Mouse (Mus musculus): Measurements from ENCODE around the gene Adam1b. TPM values are rescaled to one million over a fixed set of nuclear protein-coding genes. Genes with fewer than 3 reads are reported as not detected.

Gene Adam1b
- not detected for total RNA-seq (2023)

GRCm38 (mm10) chr5:121503231-121503630 lies at the start of gene Adam1b:
Gene Adam1b, minus strand, starts transcription at chr5:121503435.

DNA sequence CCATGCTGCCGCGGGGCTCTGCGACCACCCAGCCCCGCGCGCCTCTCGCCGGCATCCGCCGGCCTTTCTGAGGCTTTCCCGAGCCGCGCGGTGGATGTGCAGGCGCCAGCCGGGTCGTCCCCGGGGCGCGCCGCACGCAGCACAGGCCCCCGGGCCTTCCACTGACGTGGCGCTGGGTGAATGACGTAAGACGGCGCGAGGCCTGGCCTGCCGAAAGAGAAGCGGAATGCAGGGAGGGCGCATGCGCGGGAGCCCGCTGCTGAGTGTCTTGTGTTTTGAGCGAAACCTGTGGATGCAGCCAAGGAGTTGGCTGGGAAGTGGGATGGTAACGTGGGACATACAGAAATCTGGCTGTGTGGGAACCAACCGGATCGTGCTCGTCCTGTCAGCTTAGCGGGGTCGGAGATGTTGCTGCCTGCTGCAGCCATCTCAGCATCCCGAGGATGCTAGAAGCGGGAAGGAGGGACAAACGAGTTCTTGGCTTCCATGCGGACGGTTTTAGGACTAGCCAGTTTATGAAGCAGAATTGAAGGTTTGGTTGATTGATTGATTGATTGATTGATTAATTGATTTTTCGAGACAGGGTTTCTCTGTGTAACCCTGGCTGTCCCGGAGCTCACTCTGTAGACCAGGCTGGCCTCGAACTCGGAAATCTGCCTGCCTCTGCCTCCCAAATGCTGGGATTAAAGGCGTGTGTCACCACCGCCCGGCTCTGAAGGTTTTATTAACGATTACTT lies 42.7 kb upstream of the Adam1b start, which contains the start of gene Mapkapk5:
TSS of gene Mapkapk5 (minus strand) at position 113 of the 737 bp plus-strand sequence.

DNA sequence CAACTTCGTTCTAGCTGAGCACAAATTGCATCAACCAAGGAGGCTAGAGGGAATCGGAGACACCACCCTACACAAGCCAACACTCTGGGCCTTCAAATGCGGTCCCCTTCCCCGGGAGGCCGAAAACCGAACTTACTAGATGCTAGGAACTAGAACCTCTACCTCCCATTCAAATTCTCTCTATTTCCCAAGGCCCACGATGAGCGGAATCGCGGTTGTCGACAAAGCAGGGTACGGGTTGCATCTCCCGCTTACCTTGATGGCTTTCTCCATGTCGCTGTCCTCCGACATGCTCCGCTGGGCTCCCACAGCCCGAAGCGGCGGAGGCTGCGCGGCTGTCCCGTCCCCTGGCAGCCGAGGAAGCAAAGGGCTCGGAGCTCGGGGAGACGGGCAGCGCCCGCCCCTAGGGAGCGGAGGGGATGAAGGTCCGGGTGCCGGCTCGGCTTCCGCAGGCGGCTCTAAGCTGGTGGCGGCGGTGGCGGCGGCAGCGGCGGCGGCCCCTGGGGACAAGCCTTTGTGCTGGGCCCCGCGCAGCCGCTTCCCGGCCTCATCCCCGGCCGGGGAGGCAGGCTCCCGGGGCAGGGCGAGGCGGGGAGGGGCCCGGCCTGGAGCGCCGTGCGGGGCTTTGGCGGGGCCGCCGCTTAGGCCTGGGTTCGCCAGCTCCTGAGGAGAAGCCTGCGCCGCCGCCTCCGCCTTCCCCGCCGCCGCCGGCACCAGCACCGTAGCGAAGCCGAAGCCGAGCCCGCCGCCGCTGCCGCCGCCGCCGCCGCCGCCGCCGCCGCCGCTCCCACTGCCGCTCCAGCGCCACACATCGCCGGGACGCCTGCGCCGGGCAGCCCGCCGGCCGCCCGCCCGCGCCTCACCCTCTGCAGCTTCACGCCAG lies 41.9 kb upstream of the Adam1b start, which contains the start of the genes Adam1a and Gm42878:
TSS of gene Adam1a (minus strand) at position 573 of the 883 bp plus-strand sequence.
TSS of gene Gm42878 (minus strand) at position 573 of the 883 bp plus-strand sequence.

GRCm38 (mm10) chr5:121452026-121452869 lies 51.0 kb downstream of the Adam1b start, which contains the start of gene Erp29:
Gene Erp29, minus strand, starts transcription at chr5:121452506.

GRCm38 (mm10) chr5:121451644-121452025 lies 51.6 kb downstream of the Adam1b start, which contains the start of gene Tmem116:
Gene Tmem116, plus strand, starts transcription at chr5:121451893.

Other genes with a start within 250 kb of the Adam1b start
- 39.3 TPM for gene Trafd1, start 117.8 kb downstream of the Adam1b start, total RNA-seq (2023)
- 42.7 TPM for gene Naa25, start 105.5 kb downstream of the Adam1b start, total RNA-seq (2023)
- 0.92 TPM for gene Tmem116, start 51.5 kb downstream of the Adam1b start, total RNA-seq (2023)
- gene Erp29, start 50.9 kb downstream of the Adam1b start, total RNA-seq (2023): 69.0 TPM
- 10.7 TPM for gene Adam1a, start 42.0 kb upstream of the Adam1b start, total RNA-seq (2023)
- gene Gm42878, start 42.0 kb upstream of the Adam1b start, total RNA-seq (2023): not detected
- gene Mapkapk5, start 42.5 kb upstream of the Adam1b start, total RNA-seq (2023): 92.0 TPM
- gene Aldh2, start 90.4 kb upstream of the Adam1b start, total RNA-seq (2023): 126 TPM
- 10.3 TPM for gene Acad12, start 115.5 kb upstream of the Adam1b start, total RNA-seq (2023)
- 11.9 TPM for gene Acad10, start 157.1 kb upstream of the Adam1b start, total RNA-seq (2023)
- gene Brap, start 157.1 kb upstream of the Adam1b start, total RNA-seq (2023): 108 TPM
- gene Atxn2, start 207.9 kb upstream of the Adam1b start, total RNA-seq (2023): 114 TPM